Mouse (Mus musculus) 416B (cell line): ENCODE results near the gene Sowahd.
"Not testable (repeated sequence)": the region's sequence is repeated elsewhere in the genome, so short reads cannot be mapped to it uniquely, and the experiment has no call there.

Experiments
- DNase-seq: peaks from one replicate; pipeline ENCODE4 v3.0.0; 2011; ENCODE audit warnings: low read depth

The Sowahd gene

GRCm38 (mm10) chrX:37048066-37048889 is at the start of gene Sowahd:
Gene Sowahd, plus strand, starts transcription at chrX:37048845.
- no peak for DNase-seq

GRCm38 (mm10) chrX:37013870-37014269 is 34.8 kb upstream of the Sowahd start:
- DNase-seq = no peak

DNA sequence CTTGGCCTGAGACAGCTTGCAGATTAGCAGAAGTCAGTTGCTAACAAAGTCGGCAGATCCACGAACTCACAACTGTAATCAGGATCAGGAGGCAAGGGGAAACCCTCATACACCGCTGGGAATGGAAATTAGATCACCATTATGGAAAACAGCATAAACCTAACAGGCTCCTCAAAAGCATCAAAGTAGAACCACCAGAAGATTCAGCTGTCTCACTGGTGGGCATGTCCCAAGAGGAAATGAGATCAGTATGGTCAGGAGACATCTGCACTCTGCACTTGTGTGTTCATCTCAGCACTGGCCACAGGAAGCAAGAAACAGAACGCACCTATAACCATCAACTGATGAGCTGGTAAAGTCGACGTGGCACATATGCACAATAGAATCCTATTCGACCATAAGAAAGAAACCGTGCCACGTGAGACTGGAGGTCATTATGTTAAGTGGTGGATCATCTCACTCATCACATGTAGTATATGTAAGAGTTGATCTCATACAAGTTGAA is 30.4 kb upstream of the Sowahd start:
- DNase-seq = peak; percentile 40

DNA sequence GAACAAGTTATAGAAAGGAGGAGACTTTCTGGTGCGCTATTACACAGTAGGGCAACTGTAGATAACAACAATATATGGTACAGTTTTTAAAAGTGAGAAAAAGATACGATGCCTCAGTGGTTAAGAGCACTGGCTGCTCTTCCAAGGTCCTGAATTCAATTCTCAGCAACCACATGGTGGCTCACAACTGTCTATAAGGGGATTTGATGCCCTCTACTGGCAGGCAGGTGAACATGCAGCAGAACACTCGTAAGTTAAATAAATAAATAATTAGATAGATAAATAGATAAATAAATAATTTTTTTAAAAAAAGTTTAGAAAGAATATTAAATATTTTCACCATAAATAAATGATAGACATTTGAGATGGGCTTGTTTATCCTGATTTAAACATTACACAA is 29.6 kb upstream of the Sowahd start:
- peak; percentile 55 for DNase-seq

GRCm38 (mm10) chrX:37022690-37023089 is 26.0 kb upstream of the Sowahd start:
- peak; percentile 66 for DNase-seq

DNA sequence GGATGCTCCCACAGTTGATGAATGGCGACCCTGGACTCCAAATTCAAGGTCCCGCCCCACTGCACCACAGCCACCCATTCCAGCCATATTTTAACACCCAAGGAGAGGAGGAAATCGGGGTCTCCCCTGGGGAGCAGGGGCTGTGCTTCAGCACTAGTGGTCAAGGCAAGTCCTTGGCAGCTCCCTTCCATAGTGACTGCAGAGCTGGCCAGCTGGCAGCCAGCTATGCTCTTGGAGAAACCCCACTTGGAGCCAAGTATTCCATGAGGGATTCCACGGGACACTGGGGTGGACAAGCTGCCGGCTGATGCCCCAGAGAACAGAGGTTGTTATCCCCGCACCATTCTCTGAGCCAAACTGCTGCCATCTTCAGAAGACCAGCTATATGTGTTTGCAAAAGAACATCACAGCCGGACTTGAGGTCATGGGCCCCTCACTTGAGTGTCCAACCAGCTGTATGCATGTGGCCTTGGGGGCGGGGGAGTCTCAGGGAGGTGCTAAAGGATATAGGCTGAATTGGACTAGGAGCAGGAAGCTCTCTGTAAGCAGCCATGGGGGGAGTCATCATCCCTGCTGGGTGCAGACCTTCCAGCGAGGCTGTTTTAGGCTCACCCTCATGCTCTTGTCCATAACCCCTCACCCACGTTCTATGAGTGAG is 24.9 kb upstream of the Sowahd start:
- no peak for DNase-seq

- no peak for DNase-seq
Observed at GRCm38 (mm10) chrX:37028378-37028777, 20.3 kb upstream of the Sowahd start.

- DNase-seq = peak; percentile 41
Observed at GRCm38 (mm10) chrX:37042726-37043125, 5.9 kb upstream of the Sowahd start.

- DNase-seq = no peak
Observed at GRCm38 (mm10) chrX:37048890-37049823, 512 bp downstream of the Sowahd start.

DNA sequence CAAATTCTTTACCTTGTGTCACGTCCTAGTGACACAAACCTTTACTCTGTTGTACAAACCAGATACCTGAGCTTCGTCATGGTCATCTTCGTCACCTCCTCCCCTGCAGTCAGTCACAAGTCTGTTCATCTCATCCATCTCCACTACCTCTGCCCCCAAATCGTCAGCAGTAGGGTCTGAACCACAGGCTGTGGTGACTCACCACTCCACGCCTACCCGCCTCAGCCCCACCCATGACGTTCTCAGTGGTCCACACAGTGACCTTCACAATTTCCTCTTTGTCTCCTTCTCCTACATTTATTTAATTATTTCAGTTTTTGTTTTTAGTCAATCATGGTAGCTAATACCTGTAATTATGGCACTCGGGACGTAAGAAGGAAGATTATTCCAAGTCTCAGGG is 15.3 kb downstream of the Sowahd start:
- DNase-seq = peak; percentile 71

DNA sequence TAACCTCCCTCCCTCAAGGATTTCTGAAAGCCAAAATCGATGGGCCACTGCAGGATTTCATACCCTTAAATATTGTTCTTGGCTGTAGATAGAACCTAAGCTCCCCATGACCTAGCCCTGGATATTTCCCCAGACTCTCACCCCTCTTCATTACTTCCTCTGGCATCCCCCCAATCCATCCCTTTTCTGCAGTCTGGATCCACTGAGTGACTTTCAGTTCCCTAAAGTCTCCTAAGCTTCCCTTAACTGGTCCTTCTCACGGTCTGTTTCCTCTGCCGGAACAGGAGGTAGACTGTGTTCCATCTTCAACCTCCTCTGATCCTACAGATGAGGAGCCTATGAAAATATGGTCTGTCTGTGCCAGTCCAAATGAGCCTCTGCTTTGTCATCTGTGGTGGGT is 18.7 kb downstream of the Sowahd start:
- no peak for DNase-seq

DNA sequence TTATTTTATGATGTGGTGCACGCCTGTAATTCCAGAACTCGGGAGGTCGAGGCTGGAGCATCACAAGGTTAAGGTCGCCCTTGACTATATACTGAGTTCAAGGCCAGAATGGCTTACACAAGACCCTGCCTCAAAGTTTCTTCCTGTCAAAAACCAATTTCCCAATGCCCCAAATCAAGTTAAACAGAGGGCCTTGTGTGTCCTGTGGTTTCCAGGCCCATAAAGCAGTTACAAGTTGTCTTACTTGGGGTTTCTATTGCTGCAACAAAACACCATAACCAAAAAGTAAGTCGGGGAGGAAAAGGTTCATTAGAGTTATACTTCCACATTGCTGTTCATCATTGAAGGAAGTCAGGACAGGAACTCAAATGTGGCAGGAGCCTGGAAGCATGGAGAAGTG is 20.1 kb downstream of the Sowahd start:
- peak; percentile 52 for DNase-seq

- DNase-seq = peak; percentile 71
Observed at GRCm38 (mm10) chrX:37074262-37074892, 25.7 kb downstream of the Sowahd start.

GRCm38 (mm10) chrX:37076651-37077050 is 28.0 kb downstream of the Sowahd start:
- DNase-seq = no peak

GRCm38 (mm10) chrX:37080345-37080744 is 31.7 kb downstream of the Sowahd start:
- not testable (repeated sequence) for DNase-seq

DNA sequence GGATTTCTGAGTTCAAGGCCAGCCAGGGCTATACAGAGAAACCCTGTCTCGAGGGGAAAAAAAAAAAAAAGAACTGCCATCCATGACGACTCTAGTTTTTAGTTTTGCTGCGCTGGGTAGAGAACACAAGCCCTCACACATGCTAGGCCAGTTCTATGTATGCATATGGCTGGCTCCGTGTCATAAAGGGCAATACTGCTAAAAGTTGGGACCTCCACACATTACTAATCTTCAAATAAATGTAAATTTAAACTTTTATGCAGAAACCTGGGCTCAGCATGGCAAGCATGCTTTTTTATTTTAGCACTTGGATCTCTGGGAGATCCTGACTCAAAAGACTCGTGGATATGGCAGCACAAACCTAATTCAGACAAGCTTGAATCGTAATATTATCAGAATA is 32.5 kb downstream of the Sowahd start:
- DNase-seq = no peak

DNA sequence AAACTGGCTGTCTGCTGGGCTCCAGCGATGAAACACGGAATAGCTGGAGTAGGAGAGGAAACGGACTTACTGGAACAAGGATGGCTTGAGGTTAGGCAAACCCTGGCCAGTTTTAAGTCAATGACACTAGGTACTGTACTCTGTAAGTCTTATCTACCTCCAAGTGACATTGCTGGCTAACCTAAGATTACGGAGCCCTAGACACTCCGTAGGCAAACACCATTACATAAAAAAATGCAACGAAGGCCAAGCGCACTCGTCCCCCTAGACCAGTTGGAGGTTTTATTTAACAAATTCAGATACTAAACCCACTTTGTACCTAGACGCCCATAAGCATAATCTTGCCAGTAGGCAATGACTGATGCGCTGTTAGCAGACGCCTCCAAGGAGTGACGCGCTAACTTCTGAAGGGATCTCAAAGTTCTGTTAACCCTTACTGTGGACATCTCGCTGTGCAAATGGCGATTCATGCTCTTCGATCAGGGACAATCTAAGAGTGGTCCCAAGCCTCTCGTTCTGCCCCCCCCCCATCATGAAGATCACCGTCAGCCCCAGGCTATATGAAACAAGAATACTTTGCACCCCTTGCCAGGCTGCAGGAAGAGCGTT is 35.8 kb downstream of the Sowahd start:
- DNase-seq = peak; percentile 52

DNA sequence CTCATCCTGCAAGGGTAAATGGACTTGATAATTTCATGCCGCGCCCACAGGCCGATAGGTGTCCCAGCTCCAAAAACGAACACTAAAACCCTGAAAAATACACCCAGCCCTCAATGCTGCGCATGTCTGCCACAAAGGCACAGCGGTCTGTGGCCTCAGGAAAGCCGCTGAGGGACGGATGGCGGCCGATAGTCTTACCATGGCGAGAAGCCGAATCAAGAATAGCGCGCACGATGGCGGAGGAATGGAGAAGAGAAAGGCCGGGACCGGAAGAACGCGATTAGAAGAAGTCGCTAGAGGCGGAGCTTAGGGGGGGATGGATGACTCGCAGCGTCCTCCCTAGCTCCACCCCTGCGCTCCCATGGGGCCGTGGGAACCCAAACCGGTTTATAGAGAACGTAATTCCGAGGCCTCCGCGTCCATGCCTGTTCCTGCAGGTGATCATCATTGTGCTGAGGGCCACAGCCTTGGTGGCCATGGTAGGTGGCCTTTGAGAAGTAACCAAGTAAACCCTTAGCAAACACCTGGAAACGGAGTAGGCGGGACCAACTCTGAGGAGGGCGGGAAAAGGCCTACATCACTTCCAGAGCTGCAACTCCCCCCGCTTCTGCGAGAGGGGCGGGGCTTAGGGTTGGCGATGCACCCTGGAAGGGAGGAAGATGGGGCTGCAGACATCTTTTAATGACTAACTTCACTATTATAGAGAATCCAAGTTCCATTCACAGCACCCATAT is 36.4 kb downstream of the Sowahd start, which contains the start of gene Rpl39:
TSS of gene Rpl39 (minus strand) at position 476 of the 734 bp plus-strand sequence.
- DNase-seq = peak; percentile 95

- no peak for DNase-seq
Observed at GRCm38 (mm10) chrX:37085665-37086064, 37.0 kb downstream of the Sowahd start.

DNA sequence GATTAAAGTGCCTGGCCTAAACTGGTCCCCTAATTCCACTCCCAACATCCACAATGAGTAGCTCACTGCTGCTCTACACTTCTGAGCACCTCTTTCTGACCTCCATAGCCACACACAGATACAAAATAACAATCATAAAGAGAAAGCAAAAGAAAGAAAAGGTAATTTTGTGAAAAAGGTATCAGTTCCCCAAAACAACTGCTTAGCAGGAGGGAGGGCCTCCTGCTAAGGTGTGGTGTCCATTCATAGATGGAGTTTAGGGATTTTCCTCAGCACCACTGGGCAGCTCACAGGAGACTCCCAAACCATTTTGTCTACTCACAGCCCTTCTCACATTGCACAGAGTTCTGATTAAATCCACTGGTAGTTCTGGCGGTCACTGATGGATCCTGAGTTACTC is 40.1 kb downstream of the Sowahd start:
- DNase-seq = no peak
